Mouse (Mus musculus) embryonic fibroblast, embryonic 13.5 days (primary cell): Measurements from ENCODE around the gene Nop58.

Experiments
- CTCF ChIP-seq: IDR thresholded peaks from 2 replicates; pipeline ENCODE4 v1.5.1; 2011; ENCODE audit warnings: mild to moderate bottlenecking, control low read depth, low read length, moderate library complexity, borderline replicate concordance; ENCODE audit not compliant: insufficient read depth
- POLR2A ChIP-seq: IDR thresholded peaks from 2 replicates; pipeline ENCODE4 v1.6.1; 2011; ENCODE audit warnings: low read depth, mild to moderate bottlenecking, control low read depth, low read length, moderate library complexity

GRCm38 (mm10) chr1:59683926-59684818 lies 599 bp upstream of the Nop58 start:
- TF ChIP-seq POLR2A: no peak
- TF ChIP-seq CTCF: no peak
